Mouse (Mus musculus): Measurements from ENCODE around the gene Usp33. TPM values are rescaled to one million over a fixed set of nuclear protein-coding genes. Genes with fewer than 3 reads are reported as not detected.
A peak's percentile ranks its signal among the peaks of the same experiment; 100 is the strongest.
"Not testable (repeated sequence)": the region's sequence is repeated elsewhere in the genome, so short reads cannot be mapped to it uniquely, and the experiment has no call there.

Usp33 gene
- 80.9 and 88.7 TPM in 2 replicates for polyA plus RNA-seq (2015; fragmentation: Nextera tagmentation; extraction: Ambion mirVana)

DNA sequence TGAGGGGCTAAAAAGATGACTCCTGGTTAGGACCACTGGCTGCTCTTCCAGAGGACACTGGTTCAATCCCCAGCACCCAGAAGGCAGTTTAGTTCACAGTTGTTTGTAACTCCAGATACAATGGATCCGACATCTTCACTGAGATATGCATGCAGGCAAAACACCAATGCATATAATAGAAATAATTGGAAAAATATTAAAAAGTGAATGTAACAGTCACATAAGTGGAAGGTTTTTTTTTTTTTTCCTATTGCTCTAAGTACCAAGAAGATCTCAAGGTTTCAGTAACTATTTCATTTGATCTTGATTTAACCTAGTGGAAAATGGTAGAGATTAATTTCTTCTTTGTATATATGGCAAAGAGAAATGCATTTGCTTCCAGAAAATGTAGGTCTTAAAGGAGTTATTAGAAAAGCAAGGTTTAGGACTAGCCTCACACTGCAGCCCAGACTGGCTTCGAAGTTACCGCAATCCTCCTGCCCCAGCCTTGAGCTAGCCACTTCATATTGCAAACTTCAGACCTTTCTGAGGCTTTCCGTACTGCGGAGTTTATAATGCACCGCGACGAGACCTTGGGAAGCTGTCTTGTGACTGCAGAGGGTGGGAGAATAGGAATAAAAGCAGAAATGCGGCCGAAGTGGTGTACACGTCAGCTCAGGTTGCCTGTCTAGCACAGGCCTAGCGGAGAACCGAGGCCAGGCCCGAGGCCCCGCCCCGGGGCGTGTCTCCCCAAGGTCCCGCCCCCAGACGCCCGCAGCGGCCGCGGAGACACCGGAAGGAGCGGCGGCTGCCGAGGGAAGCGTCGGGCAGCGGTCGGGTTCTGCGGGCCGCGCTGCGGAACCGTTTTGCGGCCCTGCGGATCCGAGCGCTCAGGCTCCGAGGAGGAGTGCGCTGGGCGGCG is at the start of gene Usp33:
TSS of gene Usp33 (plus strand) at position 747 of the 901 bp plus-strand sequence.
- peak; percentile 96 for ATAC-seq (ENCODE audit: low FRiP score, low read depth)
- peak within 1 kb of the TSS; percentile 86 for H3K9ac ChIP-seq
- peaks cover 38% of the 10 kb centered on the region for H3K4me1 ChIP-seq (replicated peaks)
- H3K9me3 ChIP-seq, result no peaks in the 10 kb centered on the region
- WGBS, result 6% methylated on average over 44 of the region's 44 CpGs
- H3K4me3 ChIP-seq, result peak within 1 kb of the TSS; percentile 76
- H3K27me3 ChIP-seq, result no peaks in the 10 kb centered on the region
- no peaks in the 10 kb centered on the region for H3K36me3 ChIP-seq
- H3K27ac ChIP-seq (replicated peaks), result peak within 1 kb of the TSS; percentile 89
- peak within 1 kb of the TSS; percentile 71 for H3K4me2 ChIP-seq

DNA sequence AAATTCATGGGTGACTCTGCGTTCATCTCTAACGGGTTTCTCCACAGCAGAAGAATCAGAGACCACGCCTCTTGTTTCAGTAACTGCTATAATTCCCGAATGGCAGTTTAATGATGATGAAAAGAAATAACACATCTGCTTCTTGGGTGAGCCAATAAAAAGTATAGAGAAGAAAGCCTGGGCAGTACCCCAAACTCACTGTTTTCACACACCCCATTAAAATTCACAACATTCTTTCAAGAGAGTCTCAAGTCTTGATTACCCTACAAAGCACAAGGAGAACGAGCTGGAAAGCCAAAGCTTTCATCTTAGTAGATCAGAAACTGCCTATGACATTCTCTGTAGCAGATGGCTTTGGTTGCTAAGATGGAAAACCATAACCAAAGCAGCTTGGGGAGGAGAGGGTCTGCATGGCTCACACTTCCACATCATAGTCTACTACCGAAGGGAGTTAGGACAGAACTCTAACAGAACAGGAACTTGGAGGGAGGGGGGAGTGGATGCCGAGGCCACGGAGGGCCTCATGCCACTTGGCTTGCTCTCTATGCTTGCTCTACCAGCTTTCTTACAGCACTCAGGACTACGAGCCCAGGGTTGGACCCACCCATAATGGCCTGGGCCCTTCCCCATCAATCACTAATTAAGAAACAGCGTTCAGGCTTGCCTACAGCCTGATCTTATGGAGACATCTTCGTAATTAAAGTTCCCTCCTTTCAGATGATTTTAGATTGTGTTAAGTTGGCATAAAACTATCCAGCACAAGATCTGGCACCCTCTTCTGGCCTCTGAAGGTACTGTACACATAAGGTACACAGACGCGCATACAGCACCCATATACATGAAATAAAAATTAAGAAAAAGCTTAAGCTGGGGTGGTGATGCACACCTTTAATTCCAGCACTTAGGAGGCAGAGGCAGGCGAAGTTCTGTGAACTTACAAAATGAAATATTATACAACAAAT is 45.6 kb upstream of the Usp33 start:
- H3K36me3 ChIP-seq, result peaks cover 22% of the 10 kb centered on the region
- H3K9ac ChIP-seq, result no peak overlapping the region
- H3K27me3 ChIP-seq, result no peaks in the 10 kb centered on the region
- no peak overlapping the region for H3K4me3 ChIP-seq
- no peak overlapping the region for H3K4me2 ChIP-seq
- ATAC-seq (ENCODE audit: low FRiP score, low read depth), result no peak
- H3K27ac ChIP-seq (replicated peaks), result no peak overlapping the region
- H3K4me1 ChIP-seq (replicated peaks), result no peaks in the 10 kb centered on the region
- WGBS, result 91% methylated on average over 14 of the region's 14 CpGs
- no peaks in the 10 kb centered on the region for H3K9me3 ChIP-seq

DNA sequence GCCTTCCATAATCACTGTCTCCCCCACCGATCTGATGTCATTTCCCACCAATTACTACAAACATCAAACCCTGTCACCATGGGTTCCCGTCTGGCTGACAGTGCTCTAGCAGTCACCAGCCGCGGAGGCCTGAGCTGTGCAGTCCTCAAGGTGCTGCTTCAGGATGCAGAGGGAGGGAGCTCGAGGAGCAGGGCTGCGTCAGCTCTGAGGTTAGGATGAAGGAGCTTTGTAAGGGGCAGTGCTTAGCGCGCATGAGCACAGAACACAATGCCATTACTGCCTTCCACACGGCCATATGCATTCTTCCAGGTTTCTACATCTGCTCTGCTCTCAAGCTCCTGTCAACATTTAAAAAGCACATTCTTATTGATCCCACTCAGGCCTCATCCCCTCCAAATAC is 43.3 kb upstream of the Usp33 start:
- Histone ChIP-seq H3K36me3 (peaks cover 13% of the 10 kb centered on the region), H3K9me3 (no peaks in the 10 kb centered on the region), H3K4me2 (no peak overlapping the region), H3K9ac (no peak overlapping the region), H3K27ac (replicated peaks) (no peak overlapping the region), H3K27me3 (no peaks in the 10 kb centered on the region), H3K4me1 (replicated peaks) (no peaks in the 10 kb centered on the region), H3K4me3 (no peak overlapping the region)
- 79% methylated on average over 9 of the region's 9 CpGs for WGBS
- no peak for ATAC-seq (ENCODE audit: low FRiP score, low read depth)

DNA sequence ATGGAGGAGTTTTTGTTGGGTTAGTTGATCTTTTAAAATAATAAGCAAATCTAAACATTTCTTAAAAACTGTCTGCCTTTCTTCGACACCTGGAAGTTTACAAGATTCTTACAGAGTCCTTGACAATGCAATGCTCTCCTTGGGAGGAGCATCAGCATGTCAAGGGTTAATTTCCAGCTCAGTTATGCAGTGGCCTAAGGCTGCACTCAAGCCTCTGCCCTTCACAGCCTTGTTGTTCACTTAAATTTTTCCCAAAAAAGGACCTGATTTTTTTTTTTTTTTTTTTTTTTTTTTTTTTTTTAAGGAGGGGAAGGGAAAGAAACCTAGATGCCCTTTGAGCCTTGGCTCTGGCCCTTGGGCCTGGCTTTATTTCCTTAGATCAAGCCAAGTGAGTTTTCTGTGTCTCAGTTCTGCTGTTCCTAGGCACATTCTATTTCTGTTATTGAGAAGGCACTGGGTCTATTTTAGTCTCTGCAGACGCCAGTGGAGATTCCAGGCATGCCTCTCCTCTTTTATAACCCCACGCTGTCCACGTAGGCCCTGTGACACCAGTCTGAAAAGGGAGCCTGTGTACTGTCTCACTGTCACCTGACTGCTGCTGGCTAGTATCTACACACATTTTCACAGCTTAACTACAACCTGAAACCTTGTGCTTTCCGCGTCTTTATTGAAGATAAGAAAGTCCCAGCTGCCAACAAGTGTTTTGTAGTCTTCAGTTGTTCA is 42.0 kb upstream of the Usp33 start:
- Histone ChIP-seq H3K4me2 (no peak overlapping the region), H3K4me1 (replicated peaks) (no peaks in the 10 kb centered on the region), H3K9me3 (no peaks in the 10 kb centered on the region), H3K4me3 (no peak overlapping the region), H3K9ac (no peak overlapping the region), H3K36me3 (peaks cover 13% of the 10 kb centered on the region), H3K27ac (replicated peaks) (no peak overlapping the region), H3K27me3 (no peaks in the 10 kb centered on the region)
- ATAC-seq (ENCODE audit: low FRiP score, low read depth), result no peak
- WGBS, result 70% methylated on average over 6 of the region's 6 CpGs

DNA sequence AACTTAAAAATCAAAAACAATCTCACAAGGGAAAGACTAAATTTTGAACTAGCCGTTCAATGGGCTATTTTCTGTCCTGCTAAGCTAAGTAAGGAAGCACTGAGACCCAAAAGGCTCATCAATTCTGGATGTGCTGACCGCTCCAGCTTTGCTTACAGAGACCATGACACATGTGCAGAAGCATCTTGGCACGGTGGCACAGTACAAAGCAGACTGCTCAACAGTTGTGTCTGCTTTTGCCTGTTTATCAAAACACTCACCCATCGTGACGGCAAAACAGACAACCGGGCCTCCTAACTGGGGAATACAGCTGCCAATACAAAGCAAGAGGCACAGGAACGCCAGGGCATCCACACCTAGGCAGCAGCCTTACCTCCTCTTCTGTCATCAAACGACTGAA is 41.2 kb upstream of the Usp33 start:
- Histone ChIP-seq H3K4me3 (no peak overlapping the region), H3K27me3 (no peaks in the 10 kb centered on the region), H3K4me1 (replicated peaks) (no peaks in the 10 kb centered on the region), H3K9ac (no peak overlapping the region), H3K4me2 (no peak overlapping the region), H3K27ac (replicated peaks) (no peak overlapping the region), H3K9me3 (no peaks in the 10 kb centered on the region), H3K36me3 (peaks cover 15% of the 10 kb centered on the region)
- 90% methylated on average over 8 of the region's 8 CpGs for WGBS
- no peak for ATAC-seq (ENCODE audit: low FRiP score, low read depth)

DNA sequence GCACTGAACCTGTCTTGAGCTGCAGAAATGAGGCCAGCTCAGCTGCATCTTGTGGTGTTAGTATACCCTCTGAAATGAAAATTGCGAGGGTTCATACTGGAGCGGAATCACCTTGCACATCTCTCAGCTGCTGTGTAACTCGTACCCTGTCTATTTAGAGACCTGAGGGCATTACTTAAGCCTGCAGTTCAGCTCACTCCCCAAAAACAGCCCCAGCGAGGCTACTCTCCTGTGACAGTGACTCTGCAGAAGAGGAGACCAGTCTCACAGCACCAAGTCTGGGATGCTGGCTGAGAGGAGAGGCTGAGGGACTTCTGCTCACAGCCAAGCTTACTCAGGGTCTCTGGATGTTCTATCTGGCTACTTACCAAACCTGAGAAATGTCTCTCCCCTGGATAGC is 40.3 kb upstream of the Usp33 start:
- WGBS, result 90% methylated on average over 4 of the region's 4 CpGs
- no peaks in the 10 kb centered on the region for H3K4me1 ChIP-seq (replicated peaks)
- no peak overlapping the region for H3K9ac ChIP-seq
- H3K36me3 ChIP-seq, result peaks cover 19% of the 10 kb centered on the region
- no peak overlapping the region for H3K4me2 ChIP-seq
- H3K27ac ChIP-seq (replicated peaks), result no peak overlapping the region
- no peak overlapping the region for H3K4me3 ChIP-seq
- no peak for ATAC-seq (ENCODE audit: low FRiP score, low read depth)
- H3K9me3 ChIP-seq, result no peaks in the 10 kb centered on the region
- no peaks in the 10 kb centered on the region for H3K27me3 ChIP-seq

DNA sequence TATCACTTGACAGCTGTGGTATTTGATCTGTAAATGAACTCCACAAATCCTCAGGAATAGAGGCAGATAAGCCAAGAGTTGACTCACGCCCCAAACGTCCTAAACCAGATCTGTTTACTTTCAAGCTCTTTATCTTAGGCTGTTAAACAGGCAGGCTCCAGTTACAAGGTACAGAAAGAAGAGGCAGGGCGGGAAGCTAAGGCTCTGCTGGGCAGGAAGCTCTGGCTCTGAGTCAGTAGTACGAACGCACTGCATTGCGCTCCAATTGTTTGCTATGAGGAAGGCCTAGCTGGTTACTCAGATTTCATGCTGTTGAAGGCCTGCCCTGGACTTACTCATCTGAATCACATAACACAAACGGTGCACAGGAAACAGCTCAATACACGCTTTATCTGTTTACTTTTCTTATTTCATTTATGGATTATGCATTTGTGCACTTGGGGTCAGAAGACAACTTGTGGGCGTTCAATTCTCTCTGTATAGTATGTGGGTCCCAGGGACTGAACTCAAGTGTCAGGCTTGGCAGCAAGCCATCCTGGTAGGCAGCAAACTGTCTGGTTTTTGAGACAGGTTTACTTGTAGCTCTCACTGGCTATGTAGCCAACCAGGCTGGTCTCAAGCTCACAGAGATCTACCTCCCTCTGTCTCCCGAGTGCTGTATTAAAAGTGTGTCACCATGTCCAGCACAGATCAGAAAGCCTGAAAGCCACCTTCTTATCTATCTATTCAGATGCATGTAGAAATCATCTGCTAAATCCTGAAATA is 37.6 kb upstream of the Usp33 start:
- Histone ChIP-seq H3K4me2 (no peak overlapping the region), H3K27me3 (no peaks in the 10 kb centered on the region), H3K27ac (replicated peaks) (no peak overlapping the region), H3K9me3 (no peaks in the 10 kb centered on the region), H3K4me3 (no peak overlapping the region), H3K4me1 (replicated peaks) (no peaks in the 10 kb centered on the region), H3K36me3 (peaks cover 24% of the 10 kb centered on the region), H3K9ac (no peak overlapping the region)
- WGBS, result 78% methylated on average over 10 of the region's 10 CpGs
- ATAC-seq (ENCODE audit: low FRiP score, low read depth), result no peak

DNA sequence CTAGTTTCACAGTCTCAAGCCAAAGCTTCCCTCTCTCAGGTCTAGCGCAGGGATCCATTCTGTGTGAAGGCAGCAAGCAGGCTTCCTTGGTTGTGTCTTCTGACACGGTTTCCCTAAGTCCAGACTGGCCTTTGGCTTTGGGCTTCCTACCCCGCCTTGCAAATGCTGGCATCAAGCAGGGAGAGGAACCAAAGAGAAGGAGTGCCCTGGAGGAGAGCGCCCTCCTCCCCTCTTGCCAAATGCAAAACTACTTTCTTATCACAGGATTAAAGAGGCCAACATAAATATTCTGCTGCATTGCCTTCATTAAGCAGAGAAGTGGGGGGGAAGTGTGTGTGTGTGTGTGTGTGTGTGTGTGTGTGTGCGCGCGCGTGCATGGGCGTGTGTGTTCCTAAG is 37.0 kb upstream of the Usp33 start:
- WGBS, result 92% methylated on average over 9 of the region's 9 CpGs
- peaks cover 24% of the 10 kb centered on the region for H3K36me3 ChIP-seq
- ATAC-seq (ENCODE audit: low FRiP score, low read depth), result no peak

DNA sequence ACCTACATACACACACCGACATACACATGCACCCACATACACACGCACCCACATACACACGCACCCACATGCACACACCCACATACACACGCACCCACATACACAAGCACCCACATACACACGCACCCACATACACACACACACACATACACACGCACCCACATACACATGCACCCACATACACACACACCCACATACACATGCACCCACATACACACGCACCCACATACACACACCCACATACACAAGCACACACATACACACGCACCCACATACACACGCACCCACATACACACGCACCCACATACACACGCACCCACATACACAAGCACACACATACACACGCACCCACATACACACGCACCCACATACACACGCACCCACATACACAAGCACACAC is 31.6 kb upstream of the Usp33 start:
- not testable (repeated sequence) for ATAC-seq (ENCODE audit: low FRiP score, low read depth); H3K9ac ChIP-seq; H3K9me3 ChIP-seq; H3K4me1 ChIP-seq (replicated peaks); H3K27me3 ChIP-seq; H3K4me3 ChIP-seq; H3K4me2 ChIP-seq; H3K27ac ChIP-seq (replicated peaks)
- peaks cover 17% of the 10 kb centered on the region for H3K36me3 ChIP-seq
- WGBS, result 80% methylated on average over 14 of the region's 14 CpGs

More for the DNA sequence above, 37.0 kb upstream of the Usp33 start:
- Histone ChIP-seq H3K4me2 (no peak overlapping the region), H3K27me3 (no peaks in the 10 kb centered on the region), H3K9ac (no peak overlapping the region), H3K9me3 (no peaks in the 10 kb centered on the region), H3K4me1 (replicated peaks) (no peaks in the 10 kb centered on the region), H3K27ac (replicated peaks) (no peak overlapping the region), H3K4me3 (no peak overlapping the region)

DNA sequence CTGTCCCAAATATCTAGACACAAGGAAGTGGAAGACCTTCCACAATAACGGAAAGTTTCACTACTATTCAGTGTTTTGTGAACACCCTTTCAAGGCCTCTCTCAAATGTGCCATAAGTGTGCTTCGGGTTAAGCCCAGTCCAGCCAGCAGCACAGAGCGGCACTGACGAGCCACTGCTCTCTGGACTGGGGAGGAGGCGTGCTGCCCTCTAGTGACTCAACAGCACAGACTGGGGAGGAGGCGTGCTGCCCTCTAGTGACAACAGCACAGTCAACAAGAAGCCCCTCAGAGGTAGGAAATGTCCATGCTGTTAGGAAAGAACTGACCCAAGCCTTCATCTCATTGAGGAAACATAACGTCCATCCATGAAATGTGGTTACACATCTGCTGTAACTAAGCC is 30.7 kb upstream of the Usp33 start:
- peak; percentile 79 for ATAC-seq (ENCODE audit: low FRiP score, low read depth)
- Histone ChIP-seq H3K27ac (replicated peaks) (no peak overlapping the region), H3K9ac (no peak overlapping the region), H3K36me3 (peaks cover 14% of the 10 kb centered on the region), H3K27me3 (no peaks in the 10 kb centered on the region), H3K4me3 (no peak overlapping the region), H3K4me1 (replicated peaks) (no peaks in the 10 kb centered on the region), H3K4me2 (no peak overlapping the region), H3K9me3 (no peaks in the 10 kb centered on the region)
- 13% methylated on average over 7 of the region's 7 CpGs for WGBS
